Mouse (Mus musculus): ENCODE measurements around the gene Mettl18. TPM values are rescaled to one million over a fixed set of nuclear protein-coding genes. Genes with fewer than 3 reads are reported as not detected.

The Mettl18 gene
- total and polyA plus RNA-seq, 2 experiments from 2014 or later, result 2.2 to 6.3 TPM

GRCm38 (mm10) chr1:164040385-164041135 lies 45.9 kb downstream of the Mettl18 start:
- no peak overlapping the region for H3K4me2 ChIP-seq (ENCODE audit: low read depth, low read length)
- H3K9me3 ChIP-seq (ENCODE audit: low read length), result no peaks in the 10 kb centered on the region
- no peak; the same call in 1 of the 2 replicates for ATAC-seq
- no peaks in the 10 kb centered on the region for H3K27me3 ChIP-seq (ENCODE audit: insufficient read depth, low read length)
- no peaks in the 10 kb centered on the region for H3K36me3 ChIP-seq (ENCODE audit: insufficient read depth, low read length)
- DNase-seq (ENCODE audit: low spot score), result no peak
- H3K4me3 ChIP-seq (ENCODE audit: low read length), result no peak overlapping the region
- WGBS, result 64% methylated on average over 10 of the region's 10 CpGs
- H3K4me1 ChIP-seq (ENCODE audit: insufficient read depth, low read length), result no peaks in the 10 kb centered on the region
- no peak for TF ChIP-seq CTCF (IDR thresholded peaks at IDR 0.05; ENCODE audit: low read depth)
- no peak overlapping the region for H3K9ac ChIP-seq (replicated peaks; ENCODE audit: low read length)
- H3K27ac ChIP-seq, result no peak overlapping the region

- no peak overlapping the region for H3K27ac ChIP-seq
- H3K27me3 ChIP-seq (ENCODE audit: insufficient read depth, low read length), result no peaks in the 10 kb centered on the region
- DNase-seq (ENCODE audit: low spot score) (no peak), ATAC-seq (no peak)
- no peak overlapping the region for H3K9ac ChIP-seq (replicated peaks; ENCODE audit: low read length)
- TF ChIP-seq CTCF (IDR thresholded peaks at IDR 0.05; ENCODE audit: low read depth), result no peak
- WGBS, result 63% methylated on average over 3 of the region's 3 CpGs
- no peak overlapping the region for H3K4me3 ChIP-seq (ENCODE audit: low read length)
- H3K36me3 ChIP-seq (ENCODE audit: insufficient read depth, low read length), result no peaks in the 10 kb centered on the region
- no peak overlapping the region for H3K4me2 ChIP-seq (ENCODE audit: low read depth, low read length)
- H3K9me3 ChIP-seq (ENCODE audit: low read length), result no peaks in the 10 kb centered on the region
- H3K4me1 ChIP-seq (ENCODE audit: insufficient read depth, low read length), result no peaks in the 10 kb centered on the region
These were observed 48.9 kb downstream of the Mettl18 start for GRCm38 (mm10) chr1:164043549-164043948.

Other genes with a start within 250 kb of the Mettl18 start
- gene Kifap3, start 215.3 kb upstream of the Mettl18 start, total RNA-seq (2014; rRNA removed), result 110 and 122 TPM in 2 replicates
- 123 and 125 TPM in 2 replicates for gene Kifap3, start 215.3 kb upstream of the Mettl18 start, polyA plus RNA-seq (2015; fragmentation: Nextera tagmentation; extraction: Ambion mirVana)
- gene Scyl3, start 65.8 kb upstream of the Mettl18 start, total RNA-seq (2014; rRNA removed), result 15.2 and 15.3 TPM in 2 replicates
- gene Scyl3, start 65.8 kb upstream of the Mettl18 start, polyA plus RNA-seq (2015; fragmentation: Nextera tagmentation; extraction: Ambion mirVana), result 11.6 and 14.2 TPM in 2 replicates
- 6.5 and 6.8 TPM in 2 replicates for gene BC055324, start 93 bp upstream of the Mettl18 start, total RNA-seq (2014; rRNA removed)
- gene BC055324, start 93 bp upstream of the Mettl18 start, polyA plus RNA-seq (2015; fragmentation: Nextera tagmentation; extraction: Ambion mirVana), result 2.2 and 2.7 TPM in 2 replicates
- gene Sele, start 53.3 kb downstream of the Mettl18 start, total RNA-seq (2014; rRNA removed), result not detected in 2 replicates
- not detected in 2 replicates for gene Sele, start 53.3 kb downstream of the Mettl18 start, polyA plus RNA-seq (2015; fragmentation: Nextera tagmentation; extraction: Ambion mirVana)
- gene Sell, start 67.1 kb downstream of the Mettl18 start, total RNA-seq (2014; rRNA removed), result 0.05 and 0.58 TPM in 2 replicates
- 0.13 TPM in 1 of 2 replicates, not detected in the other for gene Sell, start 67.1 kb downstream of the Mettl18 start, polyA plus RNA-seq (2015; fragmentation: Nextera tagmentation; extraction: Ambion mirVana)
- gene Selp, start 120.4 kb downstream of the Mettl18 start, total RNA-seq (2014; rRNA removed), result not detected in 2 replicates
- 0.18 TPM in 1 of 2 replicates, not detected in the other for gene Selp, start 120.4 kb downstream of the Mettl18 start, polyA plus RNA-seq (2015; fragmentation: Nextera tagmentation; extraction: Ambion mirVana)
- gene F5, start 156.9 kb downstream of the Mettl18 start, total RNA-seq (2014; rRNA removed), result 0.26 and 0.40 TPM in 2 replicates
- 0.09 and 0.14 TPM in 2 replicates for gene F5, start 156.9 kb downstream of the Mettl18 start, polyA plus RNA-seq (2015; fragmentation: Nextera tagmentation; extraction: Ambion mirVana)